Mouse (Mus musculus): ENCODE measurements at regions not wholly inside any gene's neighbourhood (a gene's known extent, or its start where the extent isn't known, plus 50 kb on each side); places are given as distances from the start of the nearest gene placed in this dataset.
"Not testable (repeated sequence)": the region's sequence is repeated elsewhere in the genome, so short reads cannot be mapped to it uniquely, and the experiment has no call there.

DNA sequence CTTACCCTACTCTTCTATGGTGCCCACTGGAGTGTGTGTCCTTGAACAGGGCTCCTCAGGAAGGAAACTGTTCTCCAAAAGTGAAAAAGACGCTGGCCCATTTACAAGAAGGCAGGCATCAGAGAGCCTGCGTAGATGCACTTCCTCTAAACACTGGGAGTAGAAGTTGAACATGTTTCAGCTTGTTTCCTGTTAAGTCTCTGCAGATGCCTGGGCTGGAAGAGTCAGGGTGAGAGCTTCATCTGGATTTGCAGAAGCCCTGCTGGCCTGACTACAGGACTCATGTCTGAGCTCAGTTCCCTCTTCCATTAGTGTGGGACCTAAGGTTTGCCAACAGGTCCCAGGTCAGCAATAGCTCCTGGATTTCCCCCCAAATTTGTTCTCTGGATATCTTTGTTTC lies 54.7 kb upstream of the Nlrp1b start:
- no peak for DNase-seq

DNA sequence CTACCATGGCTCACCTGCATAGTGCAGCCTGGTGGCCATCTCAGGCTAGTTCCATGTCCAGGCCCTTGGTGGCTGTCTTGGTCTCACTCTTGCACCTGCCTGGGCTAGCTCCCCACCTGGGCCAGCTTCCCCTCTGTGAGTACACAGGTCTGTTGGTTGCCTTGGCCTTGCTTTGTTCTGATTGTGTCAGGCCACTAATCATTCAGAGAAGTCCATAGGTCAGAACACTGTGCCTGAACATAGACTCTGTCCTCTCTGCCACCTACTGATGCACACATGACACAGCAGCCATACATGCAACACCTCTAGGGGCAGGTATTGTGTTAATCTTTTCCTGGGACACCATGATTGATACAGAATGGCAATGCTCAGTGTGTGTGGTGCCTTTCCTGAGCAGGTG lies 57.7 kb upstream of the Nlrp1b start:
- not testable (repeated sequence) for DNase-seq

DNA sequence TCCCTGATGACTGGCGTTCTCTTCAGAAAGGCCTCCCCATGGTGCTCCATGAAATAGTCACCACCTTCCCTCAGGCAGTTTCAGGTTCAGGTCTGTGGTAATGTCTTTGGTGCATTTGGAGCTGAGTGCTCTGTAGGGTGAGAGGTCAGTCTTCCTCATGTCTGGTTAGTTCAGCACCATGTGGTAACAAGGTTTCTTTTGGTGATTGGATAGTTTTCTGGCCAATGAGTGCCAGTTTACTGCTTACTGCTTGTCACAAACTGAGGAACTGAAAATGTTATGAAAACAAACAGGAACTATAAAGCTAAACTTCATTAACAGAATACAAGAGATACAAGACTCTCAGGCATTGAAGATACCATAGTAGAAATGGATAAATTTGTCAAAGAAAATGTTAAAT lies 59.0 kb upstream of the Nlrp1b start:
- no peak for DNase-seq

DNA sequence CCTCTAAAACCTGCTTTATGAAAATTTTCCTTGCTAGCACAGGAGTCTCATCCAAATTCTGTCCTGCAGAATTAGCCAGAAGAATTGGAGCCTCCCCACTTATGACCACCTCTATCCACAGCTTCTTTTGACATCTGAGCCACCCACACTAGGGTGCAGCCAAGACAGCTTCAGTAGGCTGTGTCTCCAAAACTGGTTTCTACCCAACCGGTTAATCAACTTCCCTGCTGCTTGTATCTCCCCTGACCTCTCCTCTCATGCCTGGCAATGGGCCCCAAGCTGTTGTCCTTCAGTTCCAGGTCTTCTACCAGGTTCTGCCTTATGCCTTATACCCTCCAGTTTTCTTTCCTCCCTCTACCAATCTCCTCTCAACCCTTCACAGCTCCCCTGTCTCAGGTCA lies 68.9 kb upstream of the Nlrp1b start:
- DNase-seq = no peak

DNA sequence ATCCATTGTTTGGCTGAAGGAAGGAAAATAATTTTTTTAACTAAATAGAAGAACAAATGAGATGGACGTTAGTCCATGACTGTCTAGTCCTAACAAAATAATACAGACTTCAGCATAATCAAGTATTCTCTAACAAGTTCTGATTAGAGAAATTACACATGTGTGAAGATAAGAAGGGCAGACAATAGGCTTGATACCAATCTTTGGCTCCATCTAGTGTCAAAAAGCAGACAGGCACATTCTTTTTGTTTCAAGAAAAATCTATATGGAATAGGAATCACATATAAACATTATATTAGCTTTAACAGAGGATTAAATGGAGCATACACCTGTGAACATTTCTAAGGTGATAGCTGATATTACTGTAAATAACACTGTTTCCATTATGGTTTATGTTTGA lies 92.9 kb upstream of the Nlrp1b start:
- DNase-seq = no peak

DNA sequence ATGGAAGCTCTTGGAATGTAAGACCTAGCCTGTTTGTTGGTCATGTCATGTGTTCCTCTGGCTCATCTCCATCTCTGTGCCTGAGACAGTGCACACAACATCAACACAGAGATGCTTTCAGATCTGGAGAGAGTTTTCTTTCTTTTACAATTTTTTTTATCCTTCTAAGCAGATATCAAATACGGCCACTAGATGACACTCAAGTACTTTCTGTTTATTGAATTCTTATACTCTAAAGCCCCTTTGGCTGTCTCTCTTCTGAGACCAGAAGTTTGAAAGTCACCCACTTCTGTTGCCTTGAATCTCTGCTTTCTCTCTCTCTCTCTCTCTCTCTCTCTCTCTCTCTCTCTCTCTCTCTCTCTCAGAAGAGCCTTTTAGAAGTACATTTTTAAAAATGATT lies 106.9 kb upstream of the Nlrp1b start:
- no peak for DNase-seq

DNA sequence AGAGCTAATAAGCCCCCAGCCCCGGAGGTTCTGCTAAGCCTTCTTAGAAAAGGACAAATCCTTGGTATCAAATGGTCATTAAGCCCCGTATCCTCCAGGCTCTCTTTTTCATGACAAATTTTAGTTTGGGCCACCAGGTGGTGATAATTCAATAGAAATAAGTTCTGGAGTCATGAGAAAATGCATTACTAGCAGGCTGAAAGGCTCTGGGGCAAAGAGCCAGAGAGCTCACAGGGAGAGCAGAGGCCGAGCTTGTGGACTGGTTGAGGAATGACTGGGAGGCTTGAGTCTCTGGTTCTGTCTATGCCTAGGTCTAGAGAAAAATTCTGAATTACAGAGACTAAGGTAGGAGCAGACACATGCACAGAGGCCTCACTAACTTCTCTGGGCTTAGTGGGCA lies 115.5 kb upstream of the Nlrp1b start:
- peak; percentile 6 to 21 for DNase-seq

DNA sequence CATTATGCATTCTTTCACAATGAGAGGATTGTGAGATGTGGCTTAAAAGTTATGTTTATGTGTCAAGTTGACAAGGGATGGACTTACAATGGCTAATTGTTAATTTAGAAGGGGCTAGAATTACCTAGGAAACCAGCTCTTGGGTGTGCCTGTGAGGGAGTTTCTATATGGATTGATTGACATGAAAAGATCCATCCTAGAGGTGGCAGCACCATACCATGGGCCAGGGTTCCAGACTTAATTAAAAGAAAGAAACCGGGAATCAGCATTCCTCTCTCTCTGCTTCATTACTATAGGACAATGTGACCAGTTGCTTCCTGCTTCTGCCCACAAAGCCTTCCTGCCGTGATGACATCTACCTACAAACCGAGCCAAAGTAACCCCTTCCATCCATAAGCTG lies 126.6 kb upstream of the Nlrp1b start:
- DNase-seq = no peak

DNA sequence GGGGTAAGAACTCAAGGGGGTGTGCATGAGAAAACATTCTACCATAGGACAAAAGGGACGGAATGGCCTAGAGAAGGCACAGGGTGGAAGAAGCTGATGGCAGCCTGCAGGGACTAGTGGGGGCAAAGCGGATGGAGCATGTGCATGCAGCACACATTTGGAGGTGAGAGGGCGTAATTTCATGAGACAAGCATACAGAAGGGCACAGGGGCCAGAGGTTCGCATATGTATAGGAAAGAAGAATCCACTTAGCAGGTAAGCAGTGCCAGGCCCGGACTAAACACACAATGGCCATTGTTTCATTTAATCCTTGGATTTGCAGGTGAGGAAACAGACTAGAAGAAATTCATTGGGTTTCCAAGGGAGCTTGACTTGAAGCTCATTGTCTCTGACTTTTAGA lies 130.3 kb upstream of the Nlrp1b start:
- DNase-seq = no peak

DNA sequence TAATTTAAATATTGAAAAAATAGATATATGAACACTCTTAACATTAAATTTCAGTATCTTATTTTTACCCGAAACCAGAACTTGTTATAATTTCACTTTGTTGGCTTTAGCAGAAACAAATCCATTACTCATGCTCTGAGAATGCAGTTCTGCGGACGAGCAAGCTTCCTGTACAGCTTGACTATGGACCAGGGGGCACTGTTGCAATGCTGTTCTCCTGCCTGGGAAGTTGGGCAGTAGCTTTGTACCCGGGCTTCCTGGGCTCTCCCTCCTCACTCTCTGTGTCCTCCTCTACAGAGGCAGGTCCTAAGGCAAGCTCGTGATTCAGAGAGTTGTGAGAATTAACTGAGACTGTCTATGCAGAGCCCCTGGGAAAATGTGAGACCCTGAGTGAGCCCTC lies 141.3 kb upstream of the Nlrp1b start:
- no peak for DNase-seq

DNA sequence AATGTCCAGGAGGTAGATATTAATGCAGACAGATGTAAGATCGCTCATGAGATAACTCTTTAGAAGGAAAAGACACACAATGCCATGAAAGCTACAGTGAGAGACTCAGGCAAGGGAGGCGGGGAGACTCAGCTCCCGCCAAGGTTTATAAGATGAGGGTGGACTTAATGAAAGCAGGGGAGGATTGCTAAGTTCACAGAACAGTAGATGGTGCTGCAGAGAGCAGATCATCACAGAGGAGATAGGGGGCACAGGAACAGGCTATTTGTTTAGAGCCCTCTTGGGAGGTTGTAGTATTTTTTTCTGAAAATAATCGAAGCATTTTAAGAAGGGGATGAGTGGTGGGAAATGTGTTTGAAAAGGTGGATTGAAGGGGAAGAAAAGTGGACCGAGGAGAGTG lies 144.6 kb upstream of the Nlrp1b start:
- DNase-seq = no peak

DNA sequence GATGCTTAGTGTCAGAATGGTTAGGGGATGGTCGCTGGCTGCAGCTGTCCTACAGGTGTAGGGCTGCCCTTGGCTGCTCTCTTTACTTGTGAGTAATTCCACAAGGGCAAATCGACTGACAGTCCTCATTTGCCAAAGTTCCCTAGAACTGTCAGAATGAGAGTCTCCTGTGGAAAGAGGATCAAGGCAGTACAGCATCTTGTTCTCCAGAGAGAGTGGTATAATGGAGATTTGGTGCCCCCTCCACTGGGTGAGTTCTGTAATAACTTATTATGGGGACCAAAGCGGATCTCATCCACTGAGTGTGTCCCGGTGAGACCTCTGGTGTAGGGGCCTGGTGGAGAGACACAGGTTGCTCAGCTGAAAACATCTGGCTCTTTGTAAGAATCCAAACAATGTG lies 157.9 kb upstream of the Nlrp1b start:
- DNase-seq = no peak

DNA sequence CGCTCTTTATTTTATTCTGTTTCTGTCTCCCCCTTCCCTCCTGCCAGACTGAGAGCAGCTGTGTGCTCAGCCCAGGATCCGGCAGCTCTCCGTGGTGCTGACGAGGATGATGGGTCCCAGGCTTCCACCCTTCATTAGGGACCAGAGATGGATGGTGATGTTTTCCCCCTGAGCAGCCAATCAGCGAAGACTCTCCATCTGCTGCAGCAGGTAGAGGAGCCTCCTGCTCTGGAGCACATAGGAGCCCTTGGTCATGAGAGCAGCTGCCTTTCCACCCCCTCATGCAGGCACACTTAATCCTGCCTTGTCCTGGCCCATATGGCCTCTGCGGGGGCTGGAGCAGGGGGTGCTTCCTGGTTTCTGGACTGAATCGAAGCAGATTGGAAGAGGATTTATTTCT lies 159.1 kb upstream of the Nlrp1b start:
- DNase-seq = no peak

DNA sequence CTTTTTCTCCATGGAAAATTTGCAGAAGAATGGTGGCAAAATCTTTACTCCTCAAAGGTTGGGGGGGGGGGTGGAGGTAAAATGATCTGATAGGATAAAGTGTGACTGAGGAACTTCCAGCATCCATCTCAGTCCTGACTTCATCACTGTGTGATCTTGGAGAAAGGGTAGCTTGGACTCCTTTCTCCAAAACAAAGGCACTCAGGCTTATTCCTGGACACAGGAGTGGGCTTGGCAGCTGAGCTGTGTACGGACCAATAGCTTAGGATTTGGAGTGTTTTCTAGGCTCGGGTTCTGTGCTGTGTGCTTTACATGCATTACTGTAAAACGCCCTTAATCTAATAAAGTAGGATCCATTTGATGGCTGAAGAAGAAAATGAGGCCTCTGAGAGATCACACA lies 159.6 kb upstream of the Nlrp1b start:
- no peak for DNase-seq

DNA sequence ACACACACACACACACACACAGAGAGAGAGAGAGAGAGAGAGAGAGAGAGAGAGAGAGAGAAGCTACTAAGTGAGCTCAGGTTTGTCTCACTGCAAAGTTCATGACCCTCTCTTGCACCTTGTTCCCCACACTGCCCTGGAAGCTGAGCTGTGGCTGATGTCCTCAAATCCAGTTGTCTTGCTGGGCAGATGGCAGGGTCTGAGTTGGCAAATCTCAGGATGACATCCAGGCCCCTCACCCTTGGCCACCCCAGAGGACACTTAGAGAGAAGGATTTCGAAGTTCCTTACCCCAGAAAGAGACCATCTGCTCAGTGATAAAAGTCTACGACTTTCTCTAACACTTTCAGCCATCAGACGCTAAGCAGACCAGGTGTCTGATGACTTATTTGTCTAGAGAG lies 160.1 kb upstream of the Nlrp1b start:
- no peak for DNase-seq

DNA sequence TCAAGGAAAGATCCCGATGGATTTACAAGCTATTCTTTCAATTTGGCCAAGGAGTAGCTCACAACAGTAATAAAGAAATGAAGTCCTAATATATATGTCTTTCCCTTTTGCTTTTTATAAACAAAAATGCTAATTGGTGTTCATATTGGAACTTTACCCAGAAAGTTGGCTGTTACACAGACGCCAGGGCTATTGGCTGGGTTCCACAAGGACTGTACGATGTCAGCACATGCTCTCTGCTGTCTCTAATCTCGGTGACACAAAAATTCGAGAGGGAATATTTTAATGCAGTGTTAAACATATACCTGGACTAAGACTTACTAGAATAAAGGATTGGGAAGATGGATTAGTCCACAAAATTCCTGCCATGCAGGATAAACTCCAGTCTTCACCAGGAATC lies 162.9 kb upstream of the Nlrp1b start:
- no peak for DNase-seq

DNA sequence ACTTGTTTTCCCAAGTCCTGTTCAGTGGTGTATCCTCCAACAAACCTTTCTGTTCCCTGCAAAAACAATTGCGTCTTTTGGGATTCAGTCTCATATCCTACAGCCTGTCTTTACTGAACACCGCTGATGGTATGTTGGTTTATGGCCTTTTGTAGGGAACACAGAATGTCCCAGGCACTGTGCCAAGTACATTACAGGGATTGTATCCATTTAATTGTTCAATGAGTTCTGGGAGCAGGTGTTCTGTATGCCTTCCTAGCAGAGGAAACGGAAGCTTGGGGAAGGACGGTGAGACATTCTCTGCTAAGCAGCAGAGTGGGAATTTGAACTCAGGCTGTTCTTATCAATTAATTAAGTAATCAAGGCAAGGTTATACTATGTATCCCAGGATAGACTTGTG lies 164.5 kb upstream of the Nlrp1b start:
- no peak for DNase-seq

DNA sequence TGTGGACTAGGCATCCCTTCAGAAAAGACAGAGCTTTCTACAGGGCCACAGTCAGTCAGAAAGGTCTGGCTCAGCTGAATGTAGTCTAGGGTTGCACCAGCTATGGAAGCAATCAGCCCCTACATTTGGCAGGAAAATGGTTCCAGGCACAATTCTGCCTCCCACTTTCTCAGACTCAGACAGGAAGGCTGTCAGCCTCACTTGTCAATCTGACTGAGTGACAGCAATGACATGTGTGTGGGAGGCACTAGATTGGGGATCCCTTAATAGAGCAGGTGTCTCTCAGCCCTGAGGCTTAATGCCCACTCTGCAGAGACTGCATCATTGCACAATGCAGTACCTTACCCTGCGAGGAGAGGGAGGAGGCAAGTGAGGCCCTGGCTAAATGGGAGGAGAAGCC lies 165.1 kb upstream of the Nlrp1b start:
- no peak for DNase-seq

DNA sequence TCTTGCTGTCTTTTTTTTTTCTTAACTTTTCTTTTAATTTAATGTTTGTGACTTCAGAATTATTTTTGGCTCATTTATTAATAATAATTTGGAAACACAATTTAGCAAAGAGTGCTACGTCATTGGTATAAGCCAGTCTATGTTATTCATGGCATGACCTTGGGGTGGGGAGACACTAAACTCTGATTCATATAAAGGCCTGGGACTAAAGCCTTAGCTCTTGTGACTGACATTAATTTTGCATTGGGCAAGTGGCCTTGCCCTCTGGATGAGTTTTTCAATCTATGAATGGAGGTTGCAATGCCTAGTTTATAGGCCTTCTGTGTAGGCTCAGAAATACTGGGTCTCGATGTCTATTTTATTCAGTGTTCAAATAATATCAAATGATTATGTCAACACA lies 169.8 kb upstream of the Nlrp1b start:
- no peak for DNase-seq

DNA sequence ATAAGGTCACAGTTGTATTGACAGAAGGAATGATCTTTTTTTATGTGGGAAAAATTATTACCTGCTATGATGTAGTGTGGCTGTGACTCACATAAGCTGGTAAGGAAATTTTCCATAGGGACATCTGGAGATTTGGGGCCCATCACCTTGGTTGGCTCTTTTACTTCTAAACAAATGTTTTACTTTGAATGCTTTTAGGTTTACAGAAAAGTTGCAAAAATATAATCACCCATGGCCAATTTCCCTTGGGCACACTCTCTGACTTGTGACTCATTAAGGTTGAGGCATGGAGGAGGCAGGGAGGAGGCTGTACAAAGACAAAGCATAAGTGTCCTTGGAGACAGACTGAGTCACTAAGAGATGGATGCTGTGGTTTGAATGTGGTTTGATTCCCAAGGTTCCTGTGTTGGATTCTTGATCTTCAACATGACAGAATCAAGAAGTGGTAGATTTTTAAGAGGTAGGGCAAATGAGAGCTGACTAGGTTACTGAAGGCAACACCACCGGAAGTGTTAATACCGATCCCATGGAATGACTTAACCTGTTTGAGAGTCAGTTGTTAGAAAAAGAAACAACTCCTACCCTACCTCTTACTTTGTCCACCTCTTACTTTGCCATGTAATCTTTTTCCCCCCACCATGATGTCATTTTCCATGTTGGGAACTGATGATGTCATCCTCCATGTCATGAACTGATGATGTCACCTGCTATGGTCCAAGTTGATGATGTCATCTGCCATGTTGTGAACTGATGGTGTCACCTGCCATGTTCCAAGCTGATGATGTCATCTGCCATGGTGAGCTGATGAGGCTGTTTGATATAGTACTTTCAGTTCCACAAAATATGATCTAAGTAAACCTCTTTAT lies 171.1 kb upstream of the Nlrp1b start:
- DNase-seq = no peak

DNA sequence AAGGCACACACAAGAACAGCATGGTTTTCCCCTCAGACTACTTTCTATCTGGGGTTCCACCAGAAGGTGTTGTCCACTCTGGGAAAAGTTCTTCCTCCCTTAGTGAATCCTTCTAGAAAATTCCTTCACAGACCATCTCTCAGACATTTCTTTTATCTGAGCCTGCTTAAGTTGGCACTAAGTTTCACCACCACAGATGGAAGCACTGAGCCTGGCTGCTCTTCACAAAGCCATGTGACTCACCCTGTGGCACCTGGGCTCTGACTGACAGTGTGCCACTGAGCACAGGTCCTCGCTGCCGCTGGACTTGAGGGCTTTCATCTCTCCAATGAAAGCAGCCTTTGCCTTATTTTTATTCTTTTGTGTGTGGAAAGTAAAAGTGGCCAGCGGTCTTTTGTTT lies 173.8 kb upstream of the Nlrp1b start:
- DNase-seq = no peak

DNA sequence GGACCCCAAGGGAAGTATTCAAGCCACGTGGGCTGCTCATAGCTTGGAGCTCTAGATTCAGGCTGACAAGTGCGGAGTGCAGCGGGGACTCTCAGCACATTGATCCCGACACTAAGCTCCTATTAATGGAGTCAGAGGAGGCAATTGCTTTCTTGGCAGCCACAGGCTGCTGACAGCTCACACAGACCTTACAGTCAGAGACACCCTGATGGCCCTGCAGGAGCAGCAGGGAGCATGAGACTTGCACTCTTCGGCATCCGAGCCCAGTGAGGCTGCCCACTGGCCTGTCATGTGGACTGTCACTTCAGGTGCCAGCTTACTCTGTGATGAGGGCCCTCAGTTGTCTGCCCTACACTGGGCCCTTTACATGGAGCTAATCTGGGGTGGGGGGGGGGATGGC lies 176.5 kb upstream of the Nlrp1b start:
- DNase-seq = no peak

DNA sequence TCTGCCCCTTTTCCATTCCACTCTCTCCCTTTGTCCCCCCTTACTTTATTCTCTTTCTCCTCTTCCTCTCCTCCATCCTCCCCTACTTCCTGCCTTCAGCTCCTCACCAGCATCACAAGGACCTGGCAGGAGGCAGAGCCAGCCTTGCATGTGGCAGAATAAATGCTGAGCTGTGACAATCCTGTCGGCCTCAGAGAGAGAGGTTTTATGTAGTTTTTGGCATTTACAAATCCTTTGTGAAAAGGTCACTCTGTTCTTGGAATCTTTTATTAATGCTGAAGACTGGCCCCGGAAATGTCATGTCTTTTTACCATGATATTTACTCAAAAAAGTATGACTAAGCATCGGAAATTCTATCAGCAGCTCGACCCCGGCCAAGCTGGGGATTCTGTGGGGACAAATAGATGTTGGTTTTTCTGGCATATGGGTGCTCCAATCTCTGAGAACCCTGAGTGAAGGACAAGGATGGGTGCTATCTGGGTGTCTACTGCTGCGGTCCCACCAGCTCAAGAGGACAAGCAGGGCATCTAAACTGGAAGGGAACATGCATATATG lies 178.8 kb upstream of the Nlrp1b start:
- DNase-seq = no peak

DNA sequence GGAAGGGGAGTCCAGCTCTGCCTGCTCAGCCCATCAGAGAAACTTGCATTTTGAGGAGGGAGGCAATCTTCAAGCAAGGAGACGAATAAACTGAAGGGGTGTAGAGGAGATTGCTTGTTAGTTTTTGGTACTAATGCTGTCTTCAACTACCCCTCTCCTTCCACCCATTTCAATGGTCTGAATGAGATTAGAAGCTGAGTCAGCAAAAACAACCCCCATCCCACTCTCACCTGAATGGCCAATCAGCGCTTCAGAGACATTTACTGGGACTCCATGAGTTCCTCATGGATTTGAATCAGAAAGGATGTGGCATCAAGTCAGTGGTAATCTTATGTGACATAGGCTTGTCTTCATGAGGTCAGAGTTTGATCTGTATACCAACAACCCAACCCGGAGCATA lies 180.0 kb upstream of the Nlrp1b start:
- DNase-seq = no peak

DNA sequence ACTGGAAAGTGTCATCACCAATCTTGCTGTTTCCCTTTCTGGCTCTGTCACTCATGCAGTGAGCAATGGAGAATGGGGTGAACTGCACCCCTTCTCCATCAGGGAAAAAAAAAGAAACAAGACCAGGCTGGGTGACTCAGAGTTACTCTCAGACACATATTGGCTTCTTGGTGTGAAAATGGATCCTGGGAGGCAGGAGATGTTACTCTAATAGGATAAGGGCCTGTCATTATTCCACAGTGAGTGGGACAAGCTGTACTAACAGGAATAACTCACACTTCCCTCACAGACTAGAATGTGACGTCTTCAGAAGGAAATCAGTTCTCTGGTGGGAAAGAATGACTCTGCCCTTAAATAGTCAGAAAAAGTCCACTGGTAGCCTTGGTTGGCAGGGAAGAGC lies 181.4 kb upstream of the Nlrp1b start:
- no peak for DNase-seq
